Mouse (Mus musculus) Patski (cell line): Measurements from ENCODE around the gene Tgfbi. TPM values are rescaled to one million over a fixed set of nuclear protein-coding genes. Genes with fewer than 3 reads are reported as not detected.

ENCODE experiments used
- ATAC-seq: fragments of 100-300 bp; one replicate; pipeline ENCODE4 v1.8.0; 2021
- CTCF ChIA-PET: fragments of 350-600 bp; sonication (Branson Sonifier 250); formaldehyde crosslinking; loops from one replicate; lab custom pipeline; 2022; ENCODE audit warnings: inconsistent platforms; lab: Charles Lee
- POLR2A ChIA-PET: fragments of 350-600 bp; sonication (Branson Sonifier 250); formaldehyde crosslinking; loops from one replicate; lab custom pipeline; 2022; ENCODE audit warnings: antibody characterized with exemption, inconsistent platforms; lab: Charles Lee
- DNase-seq: peaks from one replicate; pipeline ENCODE4 v3.0.0-alpha.2; 2011; ENCODE audit warnings: low read depth, low spot score
- H3K27me3 ChIP-seq: fragments of 371-371 bp; one replicate; pipeline ENCODE4 v1.5.1; 2021
- CTCF ChIP-seq: fragments of 100-300 bp; IDR thresholded peaks from one replicate; pipeline ENCODE4 v1.5.1; 2021
- in situ Hi-C: fragments of 300-500 bp; cut with MboI; formaldehyde crosslinking; loops from 3 replicates; pipeline ENCODE4 v1.11.1; 2018; ENCODE audit warnings: low pct_unique_long_range_greater_than_20kb, mixed read lengths
- polyA plus RNA-seq: library from polyadenylated mRNA; unstranded; gene quantifications from one replicate; pipeline ENCODE4 v1.2.3, GENCODE M21; 2021

Tgfbi gene
- polyA plus RNA-seq, 1 experiment from 2014 or later = 0.04 TPM

GRCm38 (mm10) chr13:56678826-56679504, 69.6 kb downstream of the Tgfbi start:
- no peak for TF ChIP-seq CTCF
- no peak for ATAC-seq
- no peak for DNase-seq
- ChIA-PET POLR2A (interaction anchor here (0.6 kb wide), 1 partner anchor 1352 kb away, joined by 4 read pairs; no protein-coding TSS in a partner anchor), CTCF (interaction anchor here (1.2 to 1.7 kb wide), 2 partner anchors 11 to 23 kb away, joined by 3 to 5 read pairs; partner anchors contain the start of gene Smad5)
- no peaks in the 10 kb centered on the region for H3K27me3 ChIP-seq
- in situ Hi-C loops = no loop called here

GRCm38 (mm10) chr13:56681924-56682323, 72.6 kb downstream of the Tgfbi start:
- H3K27me3 ChIP-seq = no peaks in the 10 kb centered on the region
- ATAC-seq = no peak
- ChIA-PET POLR2A (interaction anchor here (0.9 kb wide), 1 partner anchor 20 kb away, joined by 3 read pairs; the partner anchor contains the start of gene Smad5), CTCF (no interaction called here)
- no peak for TF ChIP-seq CTCF
- in situ Hi-C loops = no loop called here
- no peak for DNase-seq

GRCm38 (mm10) chr13:56682326-56682725, 73.0 kb downstream of the Tgfbi start:
- ChIA-PET POLR2A (no interaction called here), CTCF (no interaction called here)
- in situ Hi-C loops = no loop called here
- no peak for TF ChIP-seq CTCF
- H3K27me3 ChIP-seq = no peaks in the 10 kb centered on the region
- ATAC-seq = no peak
- no peak for DNase-seq

GRCm38 (mm10) chr13:56683306-56683705, 74.0 kb downstream of the Tgfbi start:
- no peak for ATAC-seq
- no peaks in the 10 kb centered on the region for H3K27me3 ChIP-seq
- in situ Hi-C loops = no loop called here
- ChIA-PET POLR2A (no interaction called here), CTCF (no interaction called here)
- no peak for DNase-seq
- TF ChIP-seq CTCF = no peak

Other genes starting within 250 kb of the Tgfbi start
- gene Gm3045, start 182.9 kb upstream of the Tgfbi start, polyA plus RNA-seq = not detected
- 1.1 TPM for gene Slc25a48, start 171.2 kb upstream of the Tgfbi start, polyA plus RNA-seq
- gene Il9, start 127.3 kb upstream of the Tgfbi start, polyA plus RNA-seq = not detected
- 3.8 TPM for gene Fbxl21, start 87.1 kb upstream of the Tgfbi start, polyA plus RNA-seq
- not detected for gene Lect2, start 61.0 kb upstream of the Tgfbi start, polyA plus RNA-seq
- gene Smad5, start 93.5 kb downstream of the Tgfbi start, polyA plus RNA-seq = 33.4 TPM
- gene Gm45623, start 144.3 kb downstream of the Tgfbi start, polyA plus RNA-seq = not detected